Mouse (Mus musculus): Measurements from ENCODE around the gene Atcay. TPM values are rescaled to one million over a fixed set of nuclear protein-coding genes. Genes with fewer than 3 reads are reported as not detected.
"Not testable (repeated sequence)": the region's sequence is repeated elsewhere in the genome, so short reads cannot be mapped to it uniquely, and the experiment has no call there.

The Atcay gene
- polyA plus RNA-seq, 1 experiment from 2014 or later: 0.04 TPM

- in situ Hi-C loops (cut with MboI; ENCODE audit: low pct_unique_long_range_greater_than_20kb): no loop called here
- no peak for DNase-seq (ENCODE audit: low read depth, low spot score)
- no peak for ATAC-seq
- CTCF ChIA-PET: interaction anchor here (0.6 to 3.1 kb wide), 7 partner anchors 8 to 54 kb away, joined by 3 to 17 read pairs (median 6); no protein-coding TSS in a partner anchor
- no peak for TF ChIP-seq CTCF (IDR thresholded peaks at IDR 0.05)
- POLR2A ChIA-PET: no interaction called here
- H3K27me3 ChIP-seq: no peaks in the 10 kb centered on the region
Observed at GRCm38 (mm10) chr10:81244146-81244545, 13.5 kb upstream of the Atcay start.

GRCm38 (mm10) chr10:81242021-81242420, 11.4 kb upstream of the Atcay start:
- no peak for TF ChIP-seq CTCF (IDR thresholded peaks at IDR 0.05)
- ChIA-PET CTCF (interaction anchor here (3.1 to 5.4 kb wide), 2 partner anchors 25 kb away, joined by 17 to 22 read pairs; no protein-coding TSS in a partner anchor), POLR2A (no interaction called here)
- no peak for DNase-seq (ENCODE audit: low read depth, low spot score)
- H3K27me3 ChIP-seq: no peaks in the 10 kb centered on the region
- ATAC-seq: no peak
- in situ Hi-C loops (cut with MboI; ENCODE audit: low pct_unique_long_range_greater_than_20kb): no loop called here

- POLR2A ChIA-PET: interaction anchor here (0.6 kb wide), 1 partner anchor 24 kb away, joined by 3 read pairs; no protein-coding TSS in a partner anchor
- TF ChIP-seq CTCF (IDR thresholded peaks at IDR 0.05): no peak
- CTCF ChIA-PET: interaction anchor here (0.8 to 5.4 kb wide), 9 partner anchors 9 to 79 kb away, joined by 3 to 22 read pairs (median 5); partner anchors contain the start of genes Matk and Pip5k1c
- H3K27me3 ChIP-seq: no peaks in the 10 kb centered on the region
- no peak for ATAC-seq
- in situ Hi-C loops (cut with MboI; ENCODE audit: low pct_unique_long_range_greater_than_20kb): no loop called here
- DNase-seq (ENCODE audit: low read depth, low spot score): no peak
Observed at GRCm38 (mm10) chr10:81240876-81241275, 10.2 kb upstream of the Atcay start.

- in situ Hi-C loops (cut with MboI; ENCODE audit: low pct_unique_long_range_greater_than_20kb): no loop called here
- ChIA-PET POLR2A (no interaction called here), CTCF (interaction anchor here (5.4 kb wide), 1 partner anchor 22 kb away, joined by 22 read pairs; no protein-coding TSS in a partner anchor)
- DNase-seq (ENCODE audit: low read depth, low spot score) (no peak), ATAC-seq (no peak)
- no peak for TF ChIP-seq CTCF (IDR thresholded peaks at IDR 0.05)
- no peaks in the 10 kb centered on the region for H3K27me3 ChIP-seq
Observed at GRCm38 (mm10) chr10:81238618-81239017, 8.0 kb upstream of the Atcay start.

- no peaks in the 10 kb centered on the region for H3K27me3 ChIP-seq
- in situ Hi-C loops (cut with MboI; ENCODE audit: low pct_unique_long_range_greater_than_20kb): no loop called here
- DNase-seq (ENCODE audit: low read depth, low spot score): no peak
- POLR2A ChIA-PET: no interaction called here
- no peak for ATAC-seq
- no peak for TF ChIP-seq CTCF (IDR thresholded peaks at IDR 0.05)
- CTCF ChIA-PET: interaction anchor here (1.6 to 5.4 kb wide), 2 partner anchors 8 to 20 kb away, joined by 6 to 22 read pairs; no protein-coding TSS in a partner anchor
Observed at GRCm38 (mm10) chr10:81236471-81237268, 6.0 kb upstream of the Atcay start.

GRCm38 (mm10) chr10:81234206-81234605, 3.6 kb upstream of the Atcay start:
- no peaks in the 10 kb centered on the region for H3K27me3 ChIP-seq
- DNase-seq (ENCODE audit: low read depth, low spot score) (no peak), ATAC-seq (no peak)
- no peak for TF ChIP-seq CTCF (IDR thresholded peaks at IDR 0.05)
- ChIA-PET CTCF (interaction anchor here (1.5 to 1.8 kb wide), 3 partner anchors 10 to 58 kb away, joined by 4 to 8 read pairs (median 6); partner anchors contain the start of gene Pip5k1c), POLR2A (interaction anchor here (1.0 kb wide), 1 partner anchor 10 kb away, joined by 3 read pairs; no protein-coding TSS in a partner anchor)
- in situ Hi-C loops (cut with MboI; ENCODE audit: low pct_unique_long_range_greater_than_20kb): no loop called here

- ATAC-seq (peak; percentile 6), DNase-seq (ENCODE audit: low read depth, low spot score) (no peak)
- no peaks in the 10 kb centered on the region for H3K27me3 ChIP-seq
- CTCF ChIA-PET: no interaction called here
- in situ Hi-C loops (cut with MboI; ENCODE audit: low pct_unique_long_range_greater_than_20kb): no loop called here
- POLR2A ChIA-PET: interaction anchor here (0.6 to 0.9 kb wide), 2 partner anchors 16 to 1534 kb away, joined by 3 to 7 read pairs; no protein-coding TSS in a partner anchor
- no peak for TF ChIP-seq CTCF (IDR thresholded peaks at IDR 0.05)
Observed at GRCm38 (mm10) chr10:81233226-81233585, 2.6 kb upstream of the Atcay start.

GRCm38 (mm10) chr10:81232580-81233225, 2.1 kb upstream of the Atcay start, which contains the start of gene Zfr2:
Gene Zfr2 (plus strand): TSS chr10:81233155.
- DNase-seq (ENCODE audit: low read depth, low spot score): peak; percentile 57
- CTCF ChIA-PET: no interaction called here
- in situ Hi-C loops (cut with MboI; ENCODE audit: low pct_unique_long_range_greater_than_20kb): no loop called here
- POLR2A ChIA-PET: interaction anchor here (0.6 to 0.9 kb wide), 2 partner anchors 15 to 1535 kb away, joined by 3 to 7 read pairs; no protein-coding TSS in a partner anchor
- peak; percentile 83 for ATAC-seq
- H3K27me3 ChIP-seq: peaks cover 2% of the 10 kb centered on the region
- TF ChIP-seq CTCF (IDR thresholded peaks at IDR 0.05): no peak

GRCm38 (mm10) chr10:81231436-81231835, 803 bp upstream of the Atcay start:
- POLR2A ChIA-PET: interaction anchor here (0.6 to 1.5 kb wide), 3 partner anchors 21 to 1091 kb away, joined by 3 to 5 read pairs (median 4); no protein-coding TSS in a partner anchor

GRCm38 (mm10) chr10:81229735-81230437, 747 bp downstream of the Atcay start:
- ATAC-seq: no peak
- no peak for DNase-seq (ENCODE audit: low read depth, low spot score)
- peaks cover 2% of the 10 kb centered on the region for H3K27me3 ChIP-seq
- ChIA-PET POLR2A (interaction anchor here (1.1 kb wide), 1 partner anchor 19 kb away, joined by 3 read pairs; no protein-coding TSS in a partner anchor), CTCF (no interaction called here)
- no peak for TF ChIP-seq CTCF (IDR thresholded peaks at IDR 0.05)
- in situ Hi-C loops (cut with MboI; ENCODE audit: low pct_unique_long_range_greater_than_20kb): no loop called here

More at GRCm38 (mm10) chr10:81231436-81231835, 803 bp upstream of the Atcay start:
- H3K27me3 ChIP-seq: peaks cover 2% of the 10 kb centered on the region
- in situ Hi-C loops (cut with MboI; ENCODE audit: low pct_unique_long_range_greater_than_20kb): no loop called here
- DNase-seq (ENCODE audit: low read depth, low spot score) (no peak), ATAC-seq (no peak)
- TF ChIP-seq CTCF (IDR thresholded peaks at IDR 0.05): no peak
- CTCF ChIA-PET: no interaction called here

GRCm38 (mm10) chr10:81223731-81224130, 6.9 kb downstream of the Atcay start:
- ChIA-PET CTCF (interaction anchor here (0.9 to 3.2 kb wide), 3 partner anchors 25 to 96 kb away, joined by 3 to 8 read pairs (median 7); no protein-coding TSS in a partner anchor), POLR2A (interaction anchor here (1.3 to 1.4 kb wide), 2 partner anchors 10 to 30 kb away, joined by 3 to 8 read pairs; no protein-coding TSS in a partner anchor)
- DNase-seq (ENCODE audit: low read depth, low spot score); ATAC-seq; H3K27me3 ChIP-seq; in situ Hi-C loops (cut with MboI; ENCODE audit: low pct_unique_long_range_greater_than_20kb): not testable (repeated sequence)

Measured in Patski (cell line).